Mouse (Mus musculus) neural tube, embryonic 14.5 days (tissue): ENCODE measurements around the gene Btf3. TPM values are rescaled to one million over a fixed set of nuclear protein-coding genes. Genes with fewer than 3 reads are reported as not detected.

ENCODE experiments used
- ATAC-seq: fragments of 200-750 bp; cut with Nextera tagmentation; 2 replicates; pipeline ENCODE4 v1.8.0; 2017; ENCODE audit warnings: low read depth, mild to moderate bottlenecking, moderate TSS enrichment, moderate library complexity
- H3K27ac ChIP-seq: fragments of 300-500 bp; sonication (generic); 2 replicates; pipeline ENCODE4 v1.5.1; 2014; ENCODE audit warnings: low read depth, mild to moderate bottlenecking, control low read depth, low read length, moderate library complexity, mixed read lengths
- H3K27me3 ChIP-seq: fragments of 300-500 bp; sonication (generic); 2 replicates; pipeline ENCODE4 v1.6.1; 2014; ENCODE audit warnings: low read length; ENCODE audit not compliant: control insufficient read depth, insufficient read depth
- H3K36me3 ChIP-seq: fragments of 300-500 bp; sonication (generic); 2 replicates; pipeline ENCODE4 v1.6.1; 2014; ENCODE audit warnings: low read length, mixed read lengths; ENCODE audit not compliant: control insufficient read depth, insufficient read depth
- H3K4me1 ChIP-seq: fragments of 300-500 bp; sonication (generic); 2 replicates; pipeline ENCODE4 v1.6.1; 2014; ENCODE audit warnings: low read length; ENCODE audit not compliant: control insufficient read depth, insufficient read depth
- H3K4me2 ChIP-seq: fragments of 300-500 bp; sonication (generic); 2 replicates; pipeline ENCODE4 v1.6.1; 2014; ENCODE audit warnings: mild to moderate bottlenecking, low read depth, low read length, control low read depth
- H3K4me3 ChIP-seq: fragments of 300-500 bp; sonication (generic); 2 replicates; pipeline ENCODE4 v1.5.1; 2014; ENCODE audit warnings: low read depth, low read length, control low read depth, mixed read lengths
- H3K9ac ChIP-seq: fragments of 300-500 bp; sonication (generic); replicated peaks from 2 replicates; pipeline ENCODE4 v1.6.1; 2014; ENCODE audit warnings: low read depth, mild to moderate bottlenecking, control low read depth, low read length, mixed read lengths
- H3K9me3 ChIP-seq: fragments of 300-500 bp; sonication (generic); 2 replicates; pipeline ENCODE4 v1.6.1; 2016; ENCODE audit warnings: low read length; ENCODE audit not compliant: control insufficient read depth
- WGBS: fragments of 180-500 bp; shearing (Covaris S2); extraction: QIAGEN DNeasy Blood & Tissue Kit; methylation state at CpG from one replicate; pipeline ENCODE4 v1.1.7; 2014; 5-methylcytosine and 5-hydroxymethylcytosine counted together
- polyA plus RNA-seq: library from polyadenylated mRNA; unstranded; fragments of >200 nt; fragmentation: Nextera tagmentation; extraction: Ambion mirVana; gene quantifications from 2 replicates; pipeline ENCODE4 v1.2.1, GENCODE M21; 2014

The Btf3 gene
- polyA plus RNA-seq, 1 experiment from 2014 or later, result 513 TPM

DNA sequence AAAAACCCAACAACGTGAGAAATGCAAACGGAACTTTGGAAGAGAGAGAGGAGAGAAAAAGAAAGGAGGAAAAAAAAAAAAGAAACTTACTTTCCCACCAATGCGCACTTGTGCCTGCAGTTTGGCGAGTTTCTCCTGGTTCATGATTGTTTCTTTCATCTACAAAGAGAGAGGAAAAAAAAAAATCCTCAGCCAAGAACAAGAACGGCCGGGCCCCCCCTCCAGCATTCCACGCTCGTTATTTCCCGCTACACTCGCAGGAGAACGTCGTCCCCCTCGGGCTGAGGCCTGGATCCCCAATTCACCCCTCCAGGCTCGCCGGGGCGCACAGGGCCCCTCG lies 696 bp downstream of the Btf3 start:
- ATAC-seq, result no peak
- Histone ChIP-seq H3K9me3 (no peaks in the 10 kb centered on the region), H3K4me1 (peaks cover 16% of the 10 kb centered on the region), H3K4me2 (peak overlapping the region; percentile 52), H3K27me3 (0 out of 2 replicates have a peak, but pooled peaks cover 2% of the 10 kb centered on the region), H3K4me3 (peak overlapping the region; percentile 96), H3K9ac (peak overlapping the region; percentile 93), H3K36me3 (peaks cover 23% of the 10 kb centered on the region), H3K27ac (peak overlapping the region; percentile 87)
- WGBS, result 0% methylated on average over 17 of the region's 17 CpGs

DNA sequence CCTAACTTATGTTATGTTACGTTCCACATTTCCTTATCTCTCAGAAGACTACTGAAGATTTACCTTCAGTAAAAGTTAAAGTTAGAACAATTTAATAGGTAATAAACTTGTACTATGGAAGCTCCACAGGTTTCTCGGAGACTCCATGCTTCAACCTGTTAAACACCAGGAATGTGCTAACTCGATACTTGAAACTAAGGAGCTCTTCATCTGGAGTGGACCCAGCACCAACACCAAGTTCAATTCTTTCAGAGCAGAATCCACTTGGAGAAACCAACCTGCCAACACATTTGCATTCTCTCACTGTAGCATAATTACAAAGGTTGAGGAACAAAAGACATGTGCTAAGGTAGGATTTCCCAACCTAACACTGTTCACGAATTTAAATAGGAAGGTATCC lies 1.7 kb downstream of the Btf3 start:
- no peak overlapping the region for H3K27ac ChIP-seq
- no peak overlapping the region for H3K9ac ChIP-seq
- peak overlapping the region; percentile 96 for H3K4me3 ChIP-seq
- peak overlapping the region; percentile 52 for H3K4me2 ChIP-seq
- no peaks in the 10 kb centered on the region for H3K9me3 ChIP-seq
- peaks cover 32% of the 10 kb centered on the region for H3K36me3 ChIP-seq
- 77% methylated on average over 4 of the region's 4 CpGs for WGBS
- peaks cover 16% of the 10 kb centered on the region for H3K4me1 ChIP-seq
- H3K27me3 ChIP-seq, result 0 out of 2 replicates have a peak, but pooled peaks cover 2% of the 10 kb centered on the region
- no peak for ATAC-seq

DNA sequence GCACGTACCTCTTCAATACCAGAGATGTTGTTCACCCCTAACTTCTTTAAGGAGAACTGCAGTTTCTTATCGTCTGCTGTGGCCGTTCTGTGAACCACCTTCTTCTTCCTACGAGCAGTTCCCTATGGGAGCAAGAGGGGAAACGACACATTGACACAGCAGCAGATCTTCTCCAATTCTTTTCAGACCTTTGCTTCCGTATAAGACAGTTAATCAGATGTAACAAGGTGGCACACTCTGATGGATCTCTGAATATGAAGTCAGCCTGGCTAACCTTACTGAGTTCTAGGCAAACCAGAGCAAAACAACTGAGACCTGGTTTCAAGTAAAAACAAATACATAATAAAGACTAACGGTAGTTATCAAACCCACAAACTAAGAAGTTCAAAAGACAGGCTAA lies 3.2 kb downstream of the Btf3 start:
- H3K27me3 ChIP-seq, result 0 out of 2 replicates have a peak, but pooled peaks cover 2% of the 10 kb centered on the region
- H3K9ac ChIP-seq, result no peak overlapping the region
- H3K4me1 ChIP-seq, result peaks cover 16% of the 10 kb centered on the region
- peaks cover 45% of the 10 kb centered on the region for H3K36me3 ChIP-seq
- no peak overlapping the region for H3K4me2 ChIP-seq
- WGBS, result 74% methylated on average over 7 of the region's 7 CpGs
- ATAC-seq, result no peak
- H3K27ac ChIP-seq, result no peak overlapping the region
- H3K4me3 ChIP-seq, result no peak overlapping the region
- no peaks in the 10 kb centered on the region for H3K9me3 ChIP-seq

DNA sequence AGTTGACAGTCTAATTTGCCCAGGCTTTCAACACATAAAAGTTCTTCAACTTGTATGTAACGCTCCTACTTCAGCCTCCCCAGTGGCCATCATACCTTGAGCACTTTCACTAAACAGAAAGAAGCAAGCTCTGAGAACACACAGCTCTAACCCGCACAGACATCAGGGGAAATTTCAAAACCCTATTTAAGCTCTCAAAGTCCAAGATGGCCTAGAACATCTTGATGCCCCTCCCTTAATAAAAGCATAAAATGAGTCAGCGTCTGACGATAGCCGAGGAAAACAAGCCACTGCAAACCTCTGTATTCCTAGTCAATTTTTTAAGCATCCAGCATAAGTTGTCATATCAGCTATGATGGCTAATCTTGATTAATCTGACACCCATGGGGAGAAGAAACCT lies 5.2 kb downstream of the Btf3 start:
- WGBS, result 96% methylated on average over 5 of the region's 5 CpGs
- Histone ChIP-seq H3K27me3 (0 out of 2 replicates have a peak, but pooled peaks cover 2% of the 10 kb centered on the region), H3K4me2 (no peak overlapping the region), H3K9ac (no peak overlapping the region), H3K4me3 (no peak overlapping the region), H3K4me1 (peaks cover 13% of the 10 kb centered on the region), H3K36me3 (peaks cover 52% of the 10 kb centered on the region), H3K27ac (no peak overlapping the region), H3K9me3 (no peaks in the 10 kb centered on the region)
- ATAC-seq, result no peak

DNA sequence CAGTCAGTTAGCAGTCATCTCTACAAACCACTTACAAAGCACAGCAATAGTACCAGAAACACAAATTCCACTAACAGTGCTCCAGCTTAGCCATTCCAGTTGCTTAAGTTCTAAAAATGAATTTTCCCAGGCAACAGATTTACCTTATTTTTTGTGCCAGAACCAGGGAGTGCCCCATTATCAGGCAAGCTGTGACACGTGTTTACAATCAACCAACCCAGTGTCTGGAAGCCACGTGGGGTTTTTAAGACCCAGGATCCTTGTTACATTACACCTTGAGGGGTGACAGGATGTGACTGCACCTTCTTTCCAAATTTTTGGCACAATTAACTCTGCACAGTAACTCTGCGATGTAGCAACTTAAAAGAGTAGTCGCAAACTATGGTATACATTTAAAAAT lies 8.1 kb downstream of the Btf3 start:
- H3K4me2 ChIP-seq, result no peak overlapping the region
- no peaks in the 10 kb centered on the region; the same call in 1 of the 2 replicates for H3K4me1 ChIP-seq
- no peak overlapping the region for H3K4me3 ChIP-seq
- H3K9ac ChIP-seq, result no peak overlapping the region
- no peak overlapping the region for H3K27ac ChIP-seq
- H3K36me3 ChIP-seq, result peaks cover 52% of the 10 kb centered on the region
- H3K27me3 ChIP-seq, result no peaks in the 10 kb centered on the region
- no peak for ATAC-seq
- 89% methylated on average over 4 of the region's 4 CpGs for WGBS
- H3K9me3 ChIP-seq, result no peaks in the 10 kb centered on the region

DNA sequence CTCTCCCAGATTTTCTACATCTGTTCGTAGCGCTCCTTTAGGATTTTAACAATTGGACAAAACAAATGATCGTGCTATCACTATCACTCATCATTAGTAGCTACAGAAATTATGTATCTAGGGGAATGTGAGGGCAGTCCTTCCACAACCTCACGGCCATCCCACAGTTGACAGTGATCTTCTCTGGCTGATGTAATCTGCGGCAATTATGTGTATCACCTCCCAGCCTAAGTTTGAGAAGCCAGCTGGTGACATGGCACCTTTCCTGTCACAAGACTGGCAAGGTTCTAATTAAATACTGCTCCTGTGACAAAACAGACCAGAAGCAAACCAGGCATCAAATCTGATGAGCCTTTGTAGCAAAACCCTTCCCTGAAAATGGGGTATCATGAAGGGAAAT lies 8.8 kb downstream of the Btf3 start:
- Histone ChIP-seq H3K36me3 (peaks cover 47% of the 10 kb centered on the region), H3K9ac (no peak overlapping the region), H3K4me3 (no peak overlapping the region), H3K27ac (no peak overlapping the region), H3K4me2 (no peak overlapping the region), H3K27me3 (no peaks in the 10 kb centered on the region), H3K4me1 (no peaks in the 10 kb centered on the region; the same call in 1 of the 2 replicates), H3K9me3 (no peaks in the 10 kb centered on the region)
- WGBS, result 93% methylated on average over 5 of the region's 5 CpGs
- no peak for ATAC-seq

DNA sequence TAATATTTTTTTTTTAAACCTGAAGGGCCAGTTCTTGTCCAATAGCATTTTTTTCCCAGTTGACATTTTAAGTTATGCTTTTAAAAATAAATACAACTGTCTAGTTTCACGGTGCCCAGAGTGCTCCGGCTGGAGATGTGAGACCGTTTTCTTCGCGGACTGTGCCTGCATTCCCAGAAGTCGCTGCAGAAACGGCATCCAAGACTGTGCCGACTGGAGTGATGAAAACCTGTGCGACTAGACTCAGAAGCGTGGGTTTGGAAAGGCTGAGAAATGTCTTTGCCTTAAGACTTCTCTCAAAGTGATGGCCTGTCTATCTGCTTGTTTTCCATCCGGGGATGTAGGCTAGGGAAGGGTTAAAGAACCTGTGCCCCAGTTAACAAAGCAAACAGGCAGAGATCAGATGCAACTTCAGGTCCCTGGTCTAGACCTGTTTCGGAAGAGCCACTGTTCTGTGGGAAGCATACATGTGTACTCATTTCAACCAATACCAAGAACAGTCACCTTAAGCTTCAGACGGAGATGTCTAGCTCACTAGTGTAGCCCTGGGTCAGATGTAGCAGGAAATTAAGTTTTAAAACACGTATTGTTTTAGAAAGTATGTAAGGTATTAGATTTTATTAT lies 9.8 kb downstream of the Btf3 start:
- WGBS, result 54% methylated on average over 14 of the region's 14 CpGs
- H3K9ac ChIP-seq, result no peak overlapping the region
- no peak overlapping the region for H3K4me3 ChIP-seq
- no peak overlapping the region for H3K4me2 ChIP-seq
- no peaks in the 10 kb centered on the region for H3K9me3 ChIP-seq
- H3K36me3 ChIP-seq, result peaks cover 38% of the 10 kb centered on the region
- no peak overlapping the region for H3K27ac ChIP-seq
- no peaks in the 10 kb centered on the region; the same call in 1 of the 2 replicates for H3K4me1 ChIP-seq
- no peaks in the 10 kb centered on the region for H3K27me3 ChIP-seq
- no peak for ATAC-seq

DNA sequence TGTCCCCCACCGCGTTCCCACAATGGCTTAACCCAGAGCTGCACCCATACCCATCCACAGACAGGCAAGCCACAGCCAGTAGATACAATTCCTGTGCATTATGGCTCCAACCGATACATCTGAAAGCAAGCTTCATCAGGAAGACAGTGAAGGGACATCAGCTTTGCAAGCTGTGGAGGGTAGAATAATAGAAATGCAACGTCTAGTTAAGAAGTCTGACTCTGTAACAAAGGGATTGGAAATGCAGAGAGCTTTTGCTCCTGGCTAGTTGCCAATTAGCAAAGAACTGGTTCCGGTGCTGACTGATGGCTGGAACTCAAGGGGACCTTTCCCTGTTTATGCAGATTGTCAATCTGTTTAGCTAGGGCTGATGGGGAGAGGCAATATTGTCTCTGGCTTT lies 10.4 kb downstream of the Btf3 start:
- H3K36me3 ChIP-seq, result peaks cover 33% of the 10 kb centered on the region
- no peak overlapping the region for H3K27ac ChIP-seq
- H3K4me3 ChIP-seq, result no peak overlapping the region
- no peak overlapping the region for H3K9ac ChIP-seq
- no peaks in the 10 kb centered on the region for H3K27me3 ChIP-seq
- H3K4me1 ChIP-seq, result no peaks in the 10 kb centered on the region; the same call in 1 of the 2 replicates
- no peaks in the 10 kb centered on the region for H3K9me3 ChIP-seq
- 32% methylated on average over 5 of the region's 5 CpGs for WGBS
- no peak for ATAC-seq
- no peak overlapping the region for H3K4me2 ChIP-seq

DNA sequence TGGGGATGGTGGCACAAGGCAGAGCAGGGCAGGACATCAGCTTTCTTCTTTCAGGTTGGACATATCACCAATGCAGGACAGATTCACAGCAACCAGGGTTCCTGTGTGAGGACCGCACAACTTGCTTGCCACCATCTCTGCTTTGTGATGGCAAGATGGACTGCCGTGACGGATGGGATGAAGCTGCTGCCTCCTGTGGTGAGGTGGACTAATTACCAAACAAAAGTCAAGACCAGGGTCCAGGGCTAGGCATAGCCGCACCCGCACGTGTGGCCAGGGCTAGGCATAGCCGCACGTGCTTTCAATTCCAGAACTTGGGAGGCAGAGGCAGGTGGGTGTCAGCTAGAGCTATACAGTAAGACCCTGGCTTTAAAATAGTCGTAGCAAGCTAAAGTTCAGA lies 11.5 kb downstream of the Btf3 start:
- Histone ChIP-seq H3K4me1 (no peaks in the 10 kb centered on the region; the same call in 1 of the 2 replicates), H3K27ac (no peak overlapping the region), H3K9ac (no peak overlapping the region), H3K27me3 (no peaks in the 10 kb centered on the region), H3K4me3 (no peak overlapping the region), H3K9me3 (no peaks in the 10 kb centered on the region), H3K36me3 (peaks cover 21% of the 10 kb centered on the region), H3K4me2 (no peak overlapping the region)
- 90% methylated on average over 9 of the region's 9 CpGs for WGBS
- no peak for ATAC-seq
